Mouse (Mus musculus) bone marrow, adult 2 months (tissue): Measurements from ENCODE around the gene Wdr61. TPM values are rescaled to one million over a fixed set of nuclear protein-coding genes. Genes with fewer than 3 reads are reported as not detected.

Experiments used
- H3K27ac ChIP-seq: fragments of 200-500 bp; 2 replicates; pipeline ENCODE4 v1.5.1; 2012; ENCODE audit warnings: low read depth, mild to moderate bottlenecking, control low read depth, inconsistent platforms, low read length; ENCODE audit not compliant: control insufficient read depth, poor library complexity, insufficient read depth
- H3K4me1 ChIP-seq: fragments of 200-500 bp; 2 replicates; pipeline ENCODE4 v1.6.1; 2011; ENCODE audit warnings: low read length; ENCODE audit not compliant: control insufficient read depth, insufficient read depth
- H3K4me3 ChIP-seq: fragments of 200-500 bp; replicated peaks from 2 replicates; pipeline ENCODE3; 2011; ENCODE audit warnings: mild to moderate bottlenecking, low read depth, low read length, control low read depth; ENCODE audit not compliant: control insufficient read depth
- CTCF ChIP-seq: fragments of 200-500 bp; IDR thresholded peaks from 2 replicates; pipeline ENCODE4 v1.5.1; 2011; ENCODE audit warnings: low read length, control low read depth; ENCODE audit not compliant: control insufficient read depth, insufficient read depth
- POLR2A ChIP-seq: fragments of 200-500 bp; IDR thresholded peaks from 2 replicates; pipeline ENCODE4 v1.6.1; 2011; ENCODE audit warnings: low read depth, mild to moderate bottlenecking, control low read depth, low read length, borderline replicate concordance; ENCODE audit not compliant: control insufficient read depth
- WGBS: fragments of 180-500 bp; shearing (Covaris S2); methylation state at CpG from one replicate; pipeline ENCODE4 v1.1.7; 2018; 5-methylcytosine and 5-hydroxymethylcytosine counted together
- polyA plus RNA-seq: library from polyadenylated mRNA; stranded (reverse); fragments of >200 nt; gene quantifications from 2 replicates; pipeline ENCODE4 v1.2.4, GENCODE M21; 2011; ENCODE audit warnings: low replicate concordance; ENCODE audit not compliant: missing spikeins, insufficient read depth, insufficient read length

Wdr61 gene
- polyA plus RNA-seq, 1 experiment, result 28.3 TPM

DNA sequence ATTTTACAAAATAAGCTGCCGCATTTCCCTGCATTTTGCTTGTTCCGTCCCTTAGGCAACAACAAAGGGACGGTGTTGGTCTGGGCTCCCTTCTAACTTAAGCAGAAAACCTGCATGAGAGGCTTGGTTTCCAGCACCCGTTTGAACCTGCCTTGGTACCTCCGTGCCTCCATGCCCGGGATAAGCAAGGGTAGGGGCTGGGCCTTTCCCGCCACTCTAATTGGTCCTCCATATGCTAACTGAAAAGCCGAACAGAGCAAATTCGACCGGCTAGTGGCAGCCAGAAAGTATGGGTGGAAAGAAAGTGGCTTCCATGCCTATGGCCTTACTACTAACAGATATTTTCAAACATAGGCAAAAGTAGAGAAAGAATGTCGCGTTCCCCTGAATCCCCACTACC lies 29.8 kb upstream of the Wdr61 start:
- TF ChIP-seq POLR2A, result no peak
- TF ChIP-seq CTCF, result no peak
- no peaks in the 10 kb centered on the region for H3K4me1 ChIP-seq
- WGBS, result 28% methylated on average over 12 of the region's 12 CpGs
- H3K27ac ChIP-seq, result no peak overlapping the region
- H3K4me3 ChIP-seq, result no peak overlapping the region

DNA sequence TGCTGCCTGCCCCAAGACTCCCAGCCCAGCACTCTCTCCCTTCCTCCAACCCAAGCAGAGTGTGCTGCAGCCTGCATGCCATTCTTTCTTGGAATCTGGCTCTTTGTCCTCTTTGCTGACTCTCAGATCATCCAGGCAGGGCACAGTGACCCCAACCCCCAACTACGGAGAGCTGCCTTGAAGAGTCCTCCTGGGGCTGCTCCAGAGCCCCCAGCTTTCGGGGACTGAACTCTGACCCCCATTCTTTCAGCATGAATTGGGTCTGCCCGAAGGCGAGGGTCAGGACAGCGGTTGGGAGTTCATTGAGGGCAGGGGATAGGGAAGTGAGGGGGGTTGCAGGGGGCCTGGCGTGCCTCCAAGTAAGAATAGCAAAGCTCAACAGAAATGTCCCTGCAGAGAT lies 25.3 kb upstream of the Wdr61 start:
- WGBS, result 61% methylated on average over 6 of the region's 6 CpGs
- TF ChIP-seq POLR2A (no peak), CTCF (no peak)
- H3K4me1 ChIP-seq, result no peaks in the 10 kb centered on the region
- no peak overlapping the region for H3K27ac ChIP-seq
- H3K4me3 ChIP-seq, result no peak overlapping the region

DNA sequence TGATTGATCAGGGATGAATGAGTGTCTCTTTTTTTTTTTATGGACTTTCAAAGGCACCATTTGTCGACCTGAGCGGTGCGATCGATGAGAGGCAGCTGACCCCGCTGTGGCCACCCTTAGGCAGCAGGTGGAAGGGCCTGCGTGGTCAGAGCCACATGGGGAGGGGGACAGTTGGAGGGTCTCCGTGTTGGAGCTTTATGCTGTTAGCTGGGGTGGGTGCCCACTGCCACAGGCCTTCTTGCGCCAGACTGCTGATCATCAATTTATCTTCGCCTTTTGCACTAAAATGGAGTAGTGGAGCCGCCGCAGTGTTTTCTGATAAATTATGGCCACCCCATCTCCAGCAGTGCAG lies 18.6 kb upstream of the Wdr61 start:
- no peak overlapping the region for H3K27ac ChIP-seq
- WGBS, result 64% methylated on average over 11 of the region's 11 CpGs
- H3K4me3 ChIP-seq, result no peak overlapping the region
- TF ChIP-seq CTCF, result no peak
- TF ChIP-seq POLR2A, result no peak
- H3K4me1 ChIP-seq, result no peaks in the 10 kb centered on the region

DNA sequence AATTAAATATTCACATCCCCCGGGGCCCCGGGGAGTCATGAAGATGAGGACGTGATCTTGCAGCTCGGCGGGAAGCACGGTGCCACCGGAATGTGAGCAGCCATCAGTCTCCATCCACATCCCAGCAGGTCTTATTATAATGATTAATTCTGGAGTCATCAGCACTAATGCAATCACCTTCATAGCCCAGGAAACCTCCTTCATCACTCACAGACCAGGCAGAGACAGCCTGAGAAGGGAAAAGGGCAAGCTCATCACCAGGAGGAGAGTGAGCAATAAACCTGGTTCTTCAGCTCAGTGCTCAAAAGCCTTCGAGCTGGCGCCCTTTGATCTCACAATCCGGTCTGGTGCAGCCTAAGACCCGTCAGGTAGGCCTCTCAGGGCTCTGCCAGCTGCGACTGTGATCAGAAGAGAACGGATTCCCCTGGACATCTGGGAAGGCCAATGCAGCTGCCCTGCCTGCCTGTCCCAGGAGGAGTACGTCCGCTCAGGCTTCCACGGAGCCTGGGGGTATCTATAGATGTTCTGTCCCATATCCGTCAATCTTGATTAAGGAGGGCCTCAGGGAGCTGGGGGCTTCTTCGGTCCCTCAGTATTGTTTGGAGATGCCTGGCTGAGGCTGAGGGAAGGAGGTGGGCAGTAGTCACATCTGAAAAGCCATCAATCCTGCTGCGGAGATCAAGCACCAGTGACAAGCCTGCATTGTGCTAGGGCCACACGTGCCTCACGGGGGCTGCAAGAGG lies 18.1 kb upstream of the Wdr61 start:
- Histone ChIP-seq H3K4me3 (no peak overlapping the region), H3K27ac (no peak overlapping the region), H3K4me1 (no peaks in the 10 kb centered on the region)
- TF ChIP-seq POLR2A (no peak), CTCF (no peak)
- WGBS, result 65% methylated on average over 21 of the region's 21 CpGs

DNA sequence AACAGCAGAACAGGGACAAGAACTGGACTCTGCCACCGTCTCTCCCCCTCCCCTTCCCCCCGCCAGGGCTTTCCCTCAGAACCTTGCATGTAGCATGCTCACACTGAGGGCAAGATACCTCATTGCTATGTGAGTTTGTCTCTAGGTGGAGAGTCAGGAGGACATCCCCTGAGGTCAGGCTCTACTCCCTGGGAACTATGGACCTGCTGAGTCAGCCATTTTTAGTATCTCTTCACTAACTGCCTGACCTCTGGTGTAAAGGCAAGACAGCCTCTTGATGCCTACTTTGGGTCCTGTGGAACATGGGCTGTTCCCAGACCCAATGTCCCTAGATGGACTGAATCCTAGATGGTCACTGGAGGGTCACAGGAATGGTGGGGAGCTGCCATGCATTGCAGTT lies 17.4 kb upstream of the Wdr61 start:
- Histone ChIP-seq H3K4me1 (no peaks in the 10 kb centered on the region), H3K4me3 (no peak overlapping the region), H3K27ac (no peak overlapping the region)
- no peak for TF ChIP-seq CTCF
- no peak for TF ChIP-seq POLR2A
- WGBS, result 71% methylated on average over 2 of the region's 2 CpGs

DNA sequence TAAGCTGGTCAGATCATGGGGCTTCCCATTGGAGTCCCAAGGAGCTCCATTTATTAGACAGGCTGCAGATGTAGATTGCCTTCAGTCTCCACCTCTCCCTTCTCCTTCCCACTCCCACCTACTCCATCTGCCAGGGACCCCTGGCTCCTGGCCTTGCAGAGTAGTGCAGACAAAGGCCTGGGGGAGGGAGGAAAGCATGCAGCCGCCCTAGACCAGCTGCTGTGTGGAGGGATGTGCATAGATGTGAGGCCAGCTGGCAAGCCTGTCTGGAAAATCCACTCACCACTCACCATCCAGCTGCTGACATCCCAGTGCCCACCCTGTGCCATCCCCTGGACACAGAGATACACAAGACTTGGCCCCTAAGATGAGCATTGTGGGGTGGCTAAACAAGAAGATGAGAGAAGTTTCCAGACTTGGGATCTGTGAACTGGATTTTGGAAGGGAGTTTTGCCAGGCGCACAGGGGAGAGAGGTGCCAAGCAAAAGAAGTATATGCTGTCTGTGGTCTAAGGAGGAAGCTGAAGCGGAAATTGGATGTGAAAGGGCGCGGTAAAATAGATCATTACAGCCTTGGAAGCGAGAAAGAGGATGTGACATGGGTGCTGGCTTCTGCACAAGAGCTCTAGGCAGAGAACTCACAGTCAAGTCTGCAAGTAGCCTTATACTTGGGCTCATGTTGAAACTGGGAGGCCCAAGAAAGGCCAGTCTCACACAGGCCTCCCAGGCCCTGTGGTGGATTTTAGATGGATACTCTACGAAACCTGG lies 16.1 kb upstream of the Wdr61 start:
- TF ChIP-seq CTCF (no peak), POLR2A (no peak)
- WGBS, result 44% methylated on average over 7 of the region's 7 CpGs
- Histone ChIP-seq H3K4me3 (no peak overlapping the region), H3K4me1 (no peaks in the 10 kb centered on the region), H3K27ac (no peak overlapping the region)

DNA sequence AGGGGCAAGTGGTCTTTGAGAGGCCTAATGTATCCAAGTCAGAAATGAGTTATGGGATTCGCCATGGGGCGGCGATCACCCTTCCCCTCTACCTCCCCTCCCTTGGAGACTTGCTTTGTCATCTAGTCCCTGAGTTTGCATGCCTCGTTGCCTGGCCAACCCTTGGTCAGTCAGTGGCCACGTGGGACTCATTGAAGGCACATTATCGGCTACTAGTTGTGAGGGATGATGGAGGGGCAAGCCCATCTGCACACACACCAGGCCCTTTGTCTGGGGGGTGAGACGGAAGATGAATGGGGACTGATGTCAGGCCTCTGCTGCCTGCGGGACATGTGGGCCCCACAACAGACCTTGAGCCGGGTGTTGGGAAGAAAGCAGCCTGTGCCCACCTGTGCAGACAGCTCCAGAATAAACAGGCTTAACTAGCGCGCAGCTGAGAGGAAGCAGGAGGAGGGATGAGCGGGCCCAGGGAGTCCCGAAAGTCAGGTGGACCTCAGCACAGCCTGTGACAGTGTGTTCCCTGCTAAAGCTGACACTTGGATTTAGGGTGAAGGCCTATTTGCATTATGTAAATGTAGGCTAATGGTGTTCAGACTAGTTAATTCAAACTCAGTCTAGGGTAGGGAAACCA lies 11.5 kb upstream of the Wdr61 start:
- no peak for TF ChIP-seq POLR2A
- no peak for TF ChIP-seq CTCF
- Histone ChIP-seq H3K27ac (no peak overlapping the region), H3K4me3 (no peak overlapping the region), H3K4me1 (no peaks in the 10 kb centered on the region; the same call in 1 of the 2 replicates)
- WGBS, result 79% methylated on average over 13 of the region's 13 CpGs

DNA sequence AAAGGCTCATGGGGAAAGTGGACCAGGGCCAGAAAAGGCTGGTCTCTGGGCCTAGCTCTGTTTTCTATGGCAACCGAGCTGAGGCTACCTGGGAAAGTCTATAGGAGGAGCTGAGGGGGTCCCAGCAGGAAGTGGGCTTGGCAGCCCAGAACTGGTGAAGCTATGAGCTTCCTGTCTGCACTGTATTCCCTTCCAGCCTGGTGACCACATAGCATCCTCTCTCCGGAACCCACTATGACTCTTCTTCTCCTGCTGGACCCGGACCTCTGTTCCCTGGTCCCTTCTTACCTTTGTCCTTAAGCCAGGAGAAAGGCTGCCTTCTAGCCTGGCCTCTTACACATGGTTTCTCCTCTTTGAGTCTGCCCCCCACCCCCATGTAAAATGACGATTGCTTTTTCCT lies 9.6 kb upstream of the Wdr61 start:
- TF ChIP-seq POLR2A (no peak), CTCF (no peak)
- Histone ChIP-seq H3K4me3 (no peak overlapping the region), H3K4me1 (no peaks in the 10 kb centered on the region; the same call in 1 of the 2 replicates), H3K27ac (peak overlapping the region; percentile 50; the same call in 1 of the 2 replicates)
- WGBS, result 13% methylated on average over 4 of the region's 4 CpGs
